8 mouse cellular contexts compared by ENCODE assay signal in genomic region chr3:90490696-90491256, GRCm38 (mm10). TPM values are rescaled to one million over a fixed set of nuclear protein-coding genes. Genes with fewer than 3 reads are reported as not detected.
DNase-seq lines count a peak whose midpoint lies in the region; ATAC-seq and TF ChIP-seq lines count a peak whose summit lies in the region.

Snapin (minus strand) TSS chr3:90491033.

- no peaks in the 10 kb centered on the region for H3K9me3 ChIP-seq in forebrain, embryonic 10.5 days
- H3K9me3 ChIP-seq in heart, embryonic 15.5 days (replicated peaks): no peaks in the 10 kb centered on the region
- no peaks in the 10 kb centered on the region for H3K9me3 ChIP-seq in liver, embryonic 14.5 days (ENCODE audit: control insufficient read depth, low read length)
- no peaks in the 10 kb centered on the region for H3K9me3 ChIP-seq in neural tube, embryonic 11.5 days (ENCODE audit: control insufficient read depth, low read length)
- no peaks in the 10 kb centered on the region for H3K9me3 ChIP-seq in stomach, postnatal 0 days (ENCODE audit: control insufficient read depth, low read length)

- DNase-seq in c-Kit-negative CD71-positive TER-119-positive erythroid progenitor cells, embryonic 14.5 days (ENCODE audit: low read depth, low spot score): peak; percentile 89
- peak; percentile 94 for DNase-seq in forebrain, embryonic 10.5 days (ENCODE audit: extremely low spot score, low spot score)
- DNase-seq in kidney, postnatal 25 days: peak; percentile 97
- peak; percentile 89 to 92 (median 90) for DNase-seq in liver, embryonic 14.5 days (ENCODE audit: low read depth in 3 of 3, low spot score in 3 of 3)
- DNase-seq in neural tube, embryonic 11.5 days (ENCODE audit: low spot score): peak; percentile 96
- DNase-seq in stomach, postnatal 0 days (ENCODE audit: low spot score): peak; percentile 98

- peak within 1 kb of the TSS; percentile 92 for H3K27ac ChIP-seq in forebrain, embryonic 10.5 days
- H3K27ac ChIP-seq in heart, embryonic 15.5 days: peak within 1 kb of the TSS; percentile 85
- H3K27ac ChIP-seq in liver, embryonic 14.5 days: peak within 1 kb of the TSS; percentile 23
- no peak within 1 kb of the TSS for H3K27ac ChIP-seq in neural tube, embryonic 11.5 days (ENCODE audit: low read depth, low read length)
- peak within 1 kb of the TSS; percentile 85 for H3K27ac ChIP-seq in stomach, postnatal 0 days (replicated peaks)

- H3K36me3 ChIP-seq in forebrain, embryonic 10.5 days (replicated peaks): peaks cover 51% of the 10 kb centered on the region
- H3K36me3 ChIP-seq in heart, embryonic 15.5 days: peaks cover 34% of the 10 kb centered on the region
- H3K36me3 ChIP-seq in liver, embryonic 14.5 days (replicated peaks; ENCODE audit: control insufficient read depth, insufficient read depth, low read depth): peaks cover 31% of the 10 kb centered on the region
- peaks cover 13% of the 10 kb centered on the region for H3K36me3 ChIP-seq in neural tube, embryonic 11.5 days (ENCODE audit: control insufficient read depth, insufficient read depth, low read length)
- H3K36me3 ChIP-seq in stomach, postnatal 0 days (ENCODE audit: control insufficient read depth, insufficient read depth, low read length): peaks cover 2% of the 10 kb centered on the region; the same call in 1 of the 2 replicates

- no peak for TF ChIP-seq EP300 in liver, embryonic 14.5 days (IDR thresholded peaks at IDR 0.05; ENCODE audit: low read depth)
- TF ChIP-seq EP300 in stomach, postnatal 0 days (optimal IDR thresholded peaks at IDR 0.05): no peak

- under 1% methylated on average over 37 of the region's 37 CpGs for WGBS in forebrain, embryonic 10.5 days
- under 1% methylated on average over 37 of the region's 37 CpGs for WGBS in heart, embryonic 15.5 days
- under 1% methylated on average over 37 of the region's 37 CpGs for WGBS in liver, embryonic 14.5 days (ENCODE audit: insufficient replicate concordance)
- WGBS in neural tube, embryonic 11.5 days: under 1% methylated on average over 37 of the region's 37 CpGs
- under 1% methylated on average over 37 of the region's 37 CpGs for WGBS in stomach, postnatal 0 days

- H3K4me2 ChIP-seq in heart, embryonic 15.5 days: peak within 1 kb of the TSS; percentile 66
- H3K4me2 ChIP-seq in liver, embryonic 14.5 days (ENCODE audit: low read depth): peak within 1 kb of the TSS; percentile 68
- H3K4me2 ChIP-seq in neural tube, embryonic 11.5 days (ENCODE audit: low read depth): peak within 1 kb of the TSS; percentile 50
- H3K4me2 ChIP-seq in stomach, postnatal 0 days (replicated peaks; ENCODE audit: low read depth): peak within 1 kb of the TSS; percentile 64

- peak within 1 kb of the TSS; percentile 81 for H3K4me3 ChIP-seq in forebrain, embryonic 10.5 days
- H3K4me3 ChIP-seq in heart, embryonic 15.5 days: peak within 1 kb of the TSS; percentile 94
- H3K4me3 ChIP-seq in liver, embryonic 14.5 days (ENCODE audit: insufficient read depth in 1 of 2, low read depth in 2 of 2, low read length in 2 of 2): peak within 1 kb of the TSS; percentile 73 to 85
- peak within 1 kb of the TSS; percentile 55 for H3K4me3 ChIP-seq in neural tube, embryonic 11.5 days (ENCODE audit: low read depth, low read length)
- H3K4me3 ChIP-seq in stomach, postnatal 0 days (ENCODE audit: low read depth, low read length): peak within 1 kb of the TSS; percentile 64

- H3K4me1 ChIP-seq in forebrain, embryonic 10.5 days: peaks cover 12% of the 10 kb centered on the region
- H3K4me1 ChIP-seq in heart, embryonic 15.5 days (replicated peaks): peaks cover 6% of the 10 kb centered on the region
- H3K4me1 ChIP-seq in liver, embryonic 14.5 days (replicated peaks; ENCODE audit: control insufficient read depth in 2 of 2, insufficient read depth in 2 of 2, low read length in 1 of 2): peaks cover 3 to 10% of the 10 kb centered on the region in 2 experiments; a peak in 3 of 4 replicates
- 0 out of 2 replicates have a peak, but pooled peaks cover 3% of the 10 kb centered on the region for H3K4me1 ChIP-seq in neural tube, embryonic 11.5 days (ENCODE audit: control insufficient read depth, insufficient read depth, low read length)
- no peaks in the 10 kb centered on the region; the same call in 1 of the 2 replicates for H3K4me1 ChIP-seq in stomach, postnatal 0 days (replicated peaks; ENCODE audit: control insufficient read depth, insufficient read depth)

- H3K9ac ChIP-seq in heart, embryonic 15.5 days: peak within 1 kb of the TSS; percentile 87
- peak within 1 kb of the TSS; percentile 80 for H3K9ac ChIP-seq in liver, embryonic 14.5 days (replicated peaks)
- H3K9ac ChIP-seq in neural tube, embryonic 11.5 days (ENCODE audit: low read length): peak within 1 kb of the TSS; percentile 66
- peak within 1 kb of the TSS; percentile 87 for H3K9ac ChIP-seq in stomach, postnatal 0 days (ENCODE audit: low read length)

- peak; percentile 91 for TF ChIP-seq CTCF in liver, embryonic 14.5 days (IDR thresholded peaks at IDR 0.05; ENCODE audit: low read depth)
- TF ChIP-seq CTCF in stomach, postnatal 0 days (IDR thresholded peaks at IDR 0.05; ENCODE audit: low read depth): peak; percentile 89

- peak; percentile 97 for ATAC-seq in CD4-positive, CD25-positive, alpha-beta regulatory T cell, adult 4 months
- peak; percentile 97 for ATAC-seq in heart, embryonic 15.5 days (replicated peaks; ENCODE audit: insufficient number of reproducible peaks, insufficient read depth, low FRiP score, low read depth)
- ATAC-seq in liver, embryonic 14.5 days (ENCODE audit: insufficient read depth): peak; percentile 99
- ATAC-seq in neural tube, embryonic 11.5 days (ENCODE audit: insufficient read depth, low FRiP score, low TSS enrichment): peak; percentile 95
- ATAC-seq in stomach, postnatal 0 days (ENCODE audit: low FRiP score, low TSS enrichment): peak; percentile 98

- H3K27me3 ChIP-seq in forebrain, embryonic 10.5 days (ENCODE audit: poor library complexity, severe bottlenecking): no peaks in the 10 kb centered on the region
- no peaks in the 10 kb centered on the region for H3K27me3 ChIP-seq in heart, embryonic 15.5 days
- no peaks in the 10 kb centered on the region for H3K27me3 ChIP-seq in liver, embryonic 14.5 days (ENCODE audit: control insufficient read depth, insufficient read depth, low read length)
- H3K27me3 ChIP-seq in neural tube, embryonic 11.5 days (ENCODE audit: control insufficient read depth, insufficient read depth, low read length): no peaks in the 10 kb centered on the region
- no peaks in the 10 kb centered on the region for H3K27me3 ChIP-seq in stomach, postnatal 0 days (ENCODE audit: control insufficient read depth, insufficient read depth, low read length)

RNA-seq across cellular contexts. Expression of gene Snapin, which starts in this region (rescaled TPM):
- polyA plus RNA-seq in CD4-positive, CD25-positive, alpha-beta regulatory T cell, adult 4 months (2017; shearing (Covaris generic)): 10 to 100 TPM; 60.4 to 65.0 TPM
- polyA plus RNA-seq in forebrain, embryonic 10.5 days (2016; fragmentation: Nextera tagmentation; extraction: Ambion mirVana): 58.9 and 59.6 TPM in 2 replicates
- polyA plus RNA-seq in heart, embryonic 15.5 days (2015; fragmentation: Nextera tagmentation; extraction: Ambion mirVana): 71.5 and 75.1 TPM in 2 replicates
- polyA plus RNA-seq in liver, embryonic 14.5 days (2012; rRNA removed): 7.4 and 9.3 TPM in 2 replicates
- polyA plus RNA-seq in liver, embryonic 14.5 days (2014; fragmentation: Nextera tagmentation; extraction: Ambion mirVana): 17.0 and 18.7 TPM in 2 replicates
- polyA plus RNA-seq in neural tube, embryonic 11.5 days (2014; fragmentation: Nextera tagmentation; extraction: Ambion mirVana): 77.3 and 77.7 TPM in 2 replicates
- 63.4 and 68.2 TPM in 2 replicates for polyA plus RNA-seq in stomach, postnatal 0 days (2015; fragmentation: Nextera tagmentation; extraction: Ambion mirVana)
